Mouse (Mus musculus): Measurements from ENCODE around the gene Pdgfb. TPM values are rescaled to one million over a fixed set of nuclear protein-coding genes. Genes with fewer than 3 reads are reported as not detected.

Gene Pdgfb
- polyA plus RNA-seq (2014; fragmentation: Nextera tagmentation; extraction: Ambion mirVana), result 4.7 and 5.1 TPM in 2 replicates

GRCm38 (mm10) chr15:80014321-80015210 is at the start of gene Pdgfb:
Gene Pdgfb, minus strand, starts transcription at chr15:80014977.
- Histone ChIP-seq H3K9ac (replicated peaks; ENCODE audit: low read length) (peak within 1 kb of the TSS; percentile 72), H3K9me3 (ENCODE audit: control insufficient read depth, low read length) (no peaks in the 10 kb centered on the region)

GRCm38 (mm10) chr15:80062821-80063220 is 48.0 kb upstream of the Pdgfb start:
- Histone ChIP-seq H3K4me3 (replicated peaks; ENCODE audit: low read depth, low read length) (no peak overlapping the region), H3K4me2 (ENCODE audit: low read length) (no peak overlapping the region), H3K36me3 (ENCODE audit: control insufficient read depth, insufficient read depth, low read length) (no peaks in the 10 kb centered on the region), H3K9ac (replicated peaks; ENCODE audit: low read length) (no peak overlapping the region), H3K27ac (replicated peaks; ENCODE audit: low read depth, low read length) (no peak overlapping the region), H3K27me3 (ENCODE audit: control insufficient read depth, insufficient read depth, low read length) (no peaks in the 10 kb centered on the region), H3K9me3 (ENCODE audit: control insufficient read depth, low read length) (no peaks in the 10 kb centered on the region), H3K4me1 (ENCODE audit: control insufficient read depth, insufficient read depth, low read length) (no peaks in the 10 kb centered on the region)
- 46% methylated on average over 5 of the region's 5 CpGs for WGBS
- no peak for DNase-seq
- ATAC-seq (ENCODE audit: low FRiP score, low TSS enrichment), result no peak

More at GRCm38 (mm10) chr15:80014321-80015210, at the start of gene Pdgfb:
- peak within 1 kb of the TSS; percentile 90 for H3K4me2 ChIP-seq (ENCODE audit: low read length)
- ATAC-seq (ENCODE audit: low FRiP score, low TSS enrichment) (no peak), DNase-seq (peak; percentile 55)
- WGBS, result under 1% methylated on average over 60 of the region's 60 CpGs
- H3K27ac ChIP-seq (replicated peaks; ENCODE audit: low read depth, low read length), result no peak within 1 kb of the TSS
- no peaks in the 10 kb centered on the region for H3K36me3 ChIP-seq (ENCODE audit: control insufficient read depth, insufficient read depth, low read length)
- H3K4me1 ChIP-seq (ENCODE audit: control insufficient read depth, insufficient read depth, low read length), result peaks cover 18% of the 10 kb centered on the region
- H3K4me3 ChIP-seq (replicated peaks; ENCODE audit: low read depth, low read length), result peak within 1 kb of the TSS; percentile 62
- peaks cover 54% of the 10 kb centered on the region for H3K27me3 ChIP-seq (ENCODE audit: control insufficient read depth, insufficient read depth, low read length)

- DNase-seq, result no peak
- Histone ChIP-seq H3K27me3 (ENCODE audit: control insufficient read depth, insufficient read depth, low read length) (no peaks in the 10 kb centered on the region), H3K4me1 (ENCODE audit: control insufficient read depth, insufficient read depth, low read length) (no peaks in the 10 kb centered on the region), H3K27ac (replicated peaks; ENCODE audit: low read depth, low read length) (no peak overlapping the region), H3K4me2 (ENCODE audit: low read length) (no peak overlapping the region), H3K9me3 (ENCODE audit: control insufficient read depth, low read length) (no peaks in the 10 kb centered on the region), H3K4me3 (replicated peaks; ENCODE audit: low read depth, low read length) (no peak overlapping the region), H3K36me3 (ENCODE audit: control insufficient read depth, insufficient read depth, low read length) (no peaks in the 10 kb centered on the region), H3K9ac (replicated peaks; ENCODE audit: low read length) (no peak overlapping the region)
- WGBS, result 65% methylated on average over 9 of the region's 9 CpGs
- no peak for ATAC-seq (ENCODE audit: low FRiP score, low TSS enrichment)
Measured at GRCm38 (mm10) chr15:80062339-80062738, 47.6 kb upstream of the Pdgfb start.

- ATAC-seq (ENCODE audit: low FRiP score, low TSS enrichment) (no peak), DNase-seq (no peak)
- WGBS, result 92% methylated on average over 4 of the region's 4 CpGs
- H3K4me3 ChIP-seq (replicated peaks; ENCODE audit: low read depth, low read length), result no peak overlapping the region
- H3K4me2 ChIP-seq (ENCODE audit: low read length), result no peak overlapping the region
- H3K9ac ChIP-seq (replicated peaks; ENCODE audit: low read length), result no peak overlapping the region
- H3K36me3 ChIP-seq (ENCODE audit: control insufficient read depth, insufficient read depth, low read length), result no peaks in the 10 kb centered on the region
- H3K27me3 ChIP-seq (ENCODE audit: control insufficient read depth, insufficient read depth, low read length), result no peaks in the 10 kb centered on the region
- no peaks in the 10 kb centered on the region for H3K9me3 ChIP-seq (ENCODE audit: control insufficient read depth, low read length)
- H3K4me1 ChIP-seq (ENCODE audit: control insufficient read depth, insufficient read depth, low read length), result no peaks in the 10 kb centered on the region
- H3K27ac ChIP-seq (replicated peaks; ENCODE audit: low read depth, low read length), result no peak overlapping the region
Measured at GRCm38 (mm10) chr15:80061071-80061550, 46.3 kb upstream of the Pdgfb start.

GRCm38 (mm10) chr15:80060356-80061070 is 45.7 kb upstream of the Pdgfb start:
- WGBS, result 93% methylated on average over 8 of the region's 8 CpGs
- no peaks in the 10 kb centered on the region for H3K27me3 ChIP-seq (ENCODE audit: control insufficient read depth, insufficient read depth, low read length)

GRCm38 (mm10) chr15:80059606-80060005 is 44.8 kb upstream of the Pdgfb start:
- Histone ChIP-seq H3K27me3 (ENCODE audit: control insufficient read depth, insufficient read depth, low read length) (no peaks in the 10 kb centered on the region), H3K4me2 (ENCODE audit: low read length) (no peak overlapping the region), H3K9me3 (ENCODE audit: control insufficient read depth, low read length) (no peaks in the 10 kb centered on the region), H3K4me3 (replicated peaks; ENCODE audit: low read depth, low read length) (no peak overlapping the region), H3K4me1 (ENCODE audit: control insufficient read depth, insufficient read depth, low read length) (no peaks in the 10 kb centered on the region), H3K9ac (replicated peaks; ENCODE audit: low read length) (no peak overlapping the region), H3K27ac (replicated peaks; ENCODE audit: low read depth, low read length) (no peak overlapping the region), H3K36me3 (ENCODE audit: control insufficient read depth, insufficient read depth, low read length) (no peaks in the 10 kb centered on the region)
- 84% methylated on average over 7 of the region's 7 CpGs for WGBS
- DNase-seq (no peak), ATAC-seq (ENCODE audit: low FRiP score, low TSS enrichment) (no peak)

More at GRCm38 (mm10) chr15:80060356-80061070, 45.7 kb upstream of the Pdgfb start:
- Histone ChIP-seq H3K36me3 (ENCODE audit: control insufficient read depth, insufficient read depth, low read length) (no peaks in the 10 kb centered on the region), H3K4me1 (ENCODE audit: control insufficient read depth, insufficient read depth, low read length) (no peaks in the 10 kb centered on the region), H3K9ac (replicated peaks; ENCODE audit: low read length) (no peak overlapping the region), H3K4me3 (replicated peaks; ENCODE audit: low read depth, low read length) (no peak overlapping the region), H3K9me3 (ENCODE audit: control insufficient read depth, low read length) (no peaks in the 10 kb centered on the region), H3K27ac (replicated peaks; ENCODE audit: low read depth, low read length) (no peak overlapping the region), H3K4me2 (ENCODE audit: low read length) (no peak overlapping the region)
- DNase-seq, result no peak
- no peak for ATAC-seq (ENCODE audit: low FRiP score, low TSS enrichment)

GRCm38 (mm10) chr15:80058151-80058550 is 43.4 kb upstream of the Pdgfb start:
- Histone ChIP-seq H3K27me3 (ENCODE audit: control insufficient read depth, insufficient read depth, low read length) (no peaks in the 10 kb centered on the region), H3K4me3 (replicated peaks; ENCODE audit: low read depth, low read length) (no peak overlapping the region), H3K9ac (replicated peaks; ENCODE audit: low read length) (no peak overlapping the region), H3K9me3 (ENCODE audit: control insufficient read depth, low read length) (no peaks in the 10 kb centered on the region), H3K4me2 (ENCODE audit: low read length) (no peak overlapping the region), H3K4me1 (ENCODE audit: control insufficient read depth, insufficient read depth, low read length) (no peaks in the 10 kb centered on the region), H3K36me3 (ENCODE audit: control insufficient read depth, insufficient read depth, low read length) (no peaks in the 10 kb centered on the region), H3K27ac (replicated peaks; ENCODE audit: low read depth, low read length) (no peak overlapping the region)
- 89% methylated on average over 7 of the region's 7 CpGs for WGBS
- no peak for DNase-seq
- ATAC-seq (ENCODE audit: low FRiP score, low TSS enrichment), result no peak

- 92% methylated on average over 7 of the region's 7 CpGs for WGBS
- H3K27me3 ChIP-seq (ENCODE audit: control insufficient read depth, insufficient read depth, low read length), result no peaks in the 10 kb centered on the region; the same call in 1 of the 2 replicates
Measured at GRCm38 (mm10) chr15:80054034-80054710, 39.4 kb upstream of the Pdgfb start.

More at GRCm38 (mm10) chr15:80054034-80054710, 39.4 kb upstream of the Pdgfb start:
- no peak overlapping the region for H3K4me3 ChIP-seq (replicated peaks; ENCODE audit: low read depth, low read length)
- H3K9ac ChIP-seq (replicated peaks; ENCODE audit: low read length), result no peak overlapping the region
- H3K9me3 ChIP-seq (ENCODE audit: control insufficient read depth, low read length), result no peaks in the 10 kb centered on the region
- H3K27ac ChIP-seq (replicated peaks; ENCODE audit: low read depth, low read length), result no peak overlapping the region
- H3K4me2 ChIP-seq (ENCODE audit: low read length), result no peak overlapping the region
- DNase-seq (no peak), ATAC-seq (ENCODE audit: low FRiP score, low TSS enrichment) (no peak)
- no peaks in the 10 kb centered on the region for H3K36me3 ChIP-seq (ENCODE audit: control insufficient read depth, insufficient read depth, low read length)
- H3K4me1 ChIP-seq (ENCODE audit: control insufficient read depth, insufficient read depth, low read length), result no peaks in the 10 kb centered on the region

Data from midbrain, embryonic 14.5 days (tissue).